Mouse (Mus musculus): ENCODE data around the gene Dnah17. TPM values are rescaled to one million over a fixed set of nuclear protein-coding genes. Genes with fewer than 3 reads are reported as not detected.

Dnah17 gene
- polyA plus RNA-seq, 1 experiment from 2014 or later: 0.20 TPM

DNA sequence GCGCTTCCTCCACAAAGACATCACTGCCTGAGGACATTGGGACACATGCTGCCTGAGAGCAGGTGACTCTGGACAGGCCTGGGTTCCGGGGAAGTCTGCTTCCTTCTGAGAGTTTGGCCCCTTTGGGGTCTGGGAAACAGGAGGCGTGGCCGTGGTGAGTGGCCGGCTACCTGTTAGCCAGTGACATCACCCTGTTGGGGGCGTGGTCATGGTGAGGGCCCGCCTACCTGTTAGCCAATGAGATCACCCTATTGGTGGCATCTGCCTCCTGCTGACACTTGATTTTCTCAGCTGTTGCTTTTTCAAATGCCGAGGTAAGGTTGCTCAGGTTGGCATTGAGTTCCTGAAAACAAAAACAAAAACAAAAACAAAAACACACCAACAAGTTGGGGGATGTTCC is 80.8 kb downstream of the Dnah17 start:
- no peak overlapping the region for H3K9ac ChIP-seq (ENCODE audit: low read depth, low read length)
- H3K36me3 ChIP-seq (ENCODE audit: control insufficient read depth, insufficient read depth, low read length): no peaks in the 10 kb centered on the region
- no peaks in the 10 kb centered on the region for H3K27me3 ChIP-seq (ENCODE audit: control insufficient read depth, insufficient read depth, low read length)
- no peak for ATAC-seq (replicated peaks; ENCODE audit: insufficient number of reproducible peaks, low FRiP score, low TSS enrichment)
- no peaks in the 10 kb centered on the region for H3K4me1 ChIP-seq (ENCODE audit: control insufficient read depth, insufficient read depth, low read length)
- no peak overlapping the region for H3K4me3 ChIP-seq (ENCODE audit: low read depth, low read length)
- no peak overlapping the region for H3K4me2 ChIP-seq
- H3K9me3 ChIP-seq (replicated peaks; ENCODE audit: control insufficient read depth, low read length): no peaks in the 10 kb centered on the region
- no peak overlapping the region for H3K27ac ChIP-seq (ENCODE audit: low read depth, low read length)
- WGBS (ENCODE audit: insufficient replicate concordance): 25% methylated on average over 8 of the region's 8 CpGs

DNA sequence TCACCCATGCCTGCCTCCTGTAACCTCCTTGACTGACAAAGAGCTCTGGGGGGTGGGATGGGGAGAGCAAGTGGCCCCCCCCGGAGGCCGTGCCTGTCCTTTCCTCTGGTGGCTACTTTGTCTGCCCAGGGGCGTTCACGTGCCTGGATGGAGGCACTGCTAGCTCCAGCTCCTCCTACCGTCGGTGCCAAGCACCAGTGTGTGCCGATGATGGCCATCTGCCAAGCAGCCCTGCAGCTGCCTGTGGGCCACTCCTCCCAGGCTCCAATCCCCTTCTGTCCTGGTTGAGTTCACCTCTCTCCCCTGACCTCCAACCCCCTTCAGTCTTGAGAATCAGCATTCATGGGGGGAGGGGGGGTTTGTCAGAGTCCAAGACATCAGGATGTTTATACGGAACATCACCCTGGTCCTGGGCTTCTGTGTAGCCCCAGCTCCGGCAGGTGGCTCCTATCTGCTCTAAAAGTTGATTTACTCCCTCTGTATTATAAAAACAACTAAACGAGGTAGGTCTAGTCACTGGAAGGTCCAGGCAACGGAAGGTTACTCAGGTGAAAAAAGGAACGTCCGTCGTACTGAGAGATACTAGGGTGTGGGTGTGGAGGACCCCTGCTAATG is 87.0 kb downstream of the Dnah17 start:
- Histone ChIP-seq H3K27me3 (ENCODE audit: control insufficient read depth, insufficient read depth, low read length) (no peaks in the 10 kb centered on the region), H3K4me2 (no peak overlapping the region), H3K27ac (ENCODE audit: low read depth, low read length) (0 out of 2 replicates have a peak overlapping the region, but pooled peaks have one; percentile 46), H3K4me1 (ENCODE audit: control insufficient read depth, insufficient read depth, low read length) (peaks cover 6% of the 10 kb centered on the region; the same call in 1 of the 2 replicates), H3K9me3 (replicated peaks; ENCODE audit: control insufficient read depth, low read length) (no peaks in the 10 kb centered on the region), H3K9ac (ENCODE audit: low read depth, low read length) (no peak overlapping the region), H3K4me3 (ENCODE audit: low read depth, low read length) (no peak overlapping the region), H3K36me3 (ENCODE audit: control insufficient read depth, insufficient read depth, low read length) (no peaks in the 10 kb centered on the region)
- ATAC-seq (replicated peaks; ENCODE audit: insufficient number of reproducible peaks, low FRiP score, low TSS enrichment): peak; percentile 18; the same call in 1 of the 2 replicates
- WGBS (ENCODE audit: insufficient replicate concordance): 60% methylated on average over 14 of the region's 14 CpGs

DNA sequence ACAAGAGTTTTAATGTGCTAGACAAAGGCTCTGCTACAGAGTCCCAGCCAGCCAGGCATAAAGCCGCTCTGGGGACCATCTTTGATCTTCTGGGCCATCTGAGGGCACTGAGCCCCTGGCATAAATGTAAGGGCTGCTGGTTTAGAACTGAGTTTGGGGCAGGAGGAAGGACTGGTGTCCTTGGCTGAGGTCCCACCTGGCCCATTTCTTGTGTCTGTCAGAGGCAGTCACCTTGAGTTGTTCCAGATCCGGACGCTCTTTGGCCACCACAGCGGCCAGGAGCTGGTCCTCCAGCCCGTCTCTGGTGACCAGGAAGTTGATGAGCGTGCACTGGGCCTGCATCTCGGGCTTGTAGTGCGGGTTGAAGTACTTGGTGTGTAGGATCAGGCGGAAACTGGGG is 87.6 kb downstream of the Dnah17 start:
- Histone ChIP-seq H3K4me1 (ENCODE audit: control insufficient read depth, insufficient read depth, low read length) (peaks cover 6% of the 10 kb centered on the region; the same call in 1 of the 2 replicates), H3K4me3 (ENCODE audit: low read depth, low read length) (no peak overlapping the region), H3K27ac (ENCODE audit: low read depth, low read length) (peak overlapping the region; percentile 46), H3K9me3 (replicated peaks; ENCODE audit: control insufficient read depth, low read length) (no peaks in the 10 kb centered on the region), H3K9ac (ENCODE audit: low read depth, low read length) (no peak overlapping the region), H3K27me3 (ENCODE audit: control insufficient read depth, insufficient read depth, low read length) (no peaks in the 10 kb centered on the region), H3K36me3 (ENCODE audit: control insufficient read depth, insufficient read depth, low read length) (no peaks in the 10 kb centered on the region), H3K4me2 (no peak overlapping the region; the same call in 1 of the 2 replicates)
- 72% methylated on average over 9 of the region's 9 CpGs for WGBS (ENCODE audit: insufficient replicate concordance)
- no peak for ATAC-seq (replicated peaks; ENCODE audit: insufficient number of reproducible peaks, low FRiP score, low TSS enrichment)

DNA sequence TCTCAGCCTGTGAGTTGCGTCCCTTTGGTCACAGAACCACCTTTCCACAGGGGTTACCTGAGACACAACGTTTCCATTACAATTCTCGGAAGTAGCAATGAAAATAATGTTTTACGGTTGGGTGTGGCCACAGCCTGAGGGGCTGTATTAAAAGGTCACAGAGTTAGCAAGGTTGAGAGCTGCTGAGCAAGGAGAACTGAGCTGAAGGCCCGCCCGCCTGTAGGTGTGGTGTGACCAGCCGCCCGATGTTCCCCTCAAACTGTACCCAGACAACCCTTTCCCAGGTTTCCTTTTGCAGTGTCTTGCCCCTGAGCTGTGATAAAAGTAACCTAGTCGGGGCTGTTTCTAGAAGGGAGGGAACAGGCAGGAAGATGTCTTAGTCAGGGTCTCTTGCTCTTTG is 95.4 kb downstream of the Dnah17 start:
- H3K27ac ChIP-seq (ENCODE audit: low read depth, low read length): no peak overlapping the region
- no peak overlapping the region for H3K9ac ChIP-seq (ENCODE audit: low read depth, low read length)
- no peaks in the 10 kb centered on the region for H3K27me3 ChIP-seq (ENCODE audit: control insufficient read depth, insufficient read depth, low read length)
- 66% methylated on average over 9 of the region's 9 CpGs for WGBS (ENCODE audit: insufficient replicate concordance)
- no peaks in the 10 kb centered on the region for H3K4me1 ChIP-seq (ENCODE audit: control insufficient read depth, insufficient read depth, low read length)
- H3K4me3 ChIP-seq (ENCODE audit: low read depth, low read length): no peak overlapping the region
- no peak for ATAC-seq (replicated peaks; ENCODE audit: insufficient number of reproducible peaks, low FRiP score, low TSS enrichment)
- H3K4me2 ChIP-seq: no peak overlapping the region
- 0 out of 2 replicates have a peak, but pooled peaks cover 3% of the 10 kb centered on the region for H3K36me3 ChIP-seq (ENCODE audit: control insufficient read depth, insufficient read depth, low read length)
- H3K9me3 ChIP-seq (replicated peaks; ENCODE audit: control insufficient read depth, low read length): no peaks in the 10 kb centered on the region; the same call in 1 of the 2 replicates

DNA sequence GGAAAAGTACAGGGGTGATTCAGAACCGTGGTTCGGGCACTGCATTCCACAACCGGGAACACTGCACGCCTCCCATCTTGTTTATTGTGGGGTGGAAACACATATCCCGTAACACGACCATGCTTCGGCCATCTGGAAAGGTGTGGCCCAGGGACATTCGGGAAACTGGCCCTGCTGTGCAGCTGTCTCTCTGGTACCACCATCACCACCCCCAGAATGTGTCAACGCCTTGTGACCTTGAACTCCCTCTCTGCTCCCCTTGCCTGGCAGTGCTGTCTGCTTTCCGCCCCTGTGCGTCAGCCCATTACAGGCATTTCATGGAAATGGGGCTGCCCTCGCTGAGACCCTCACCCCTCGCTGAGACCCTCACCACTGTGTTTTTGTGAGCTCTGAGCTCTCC is 96.0 kb downstream of the Dnah17 start:
- Histone ChIP-seq H3K36me3 (ENCODE audit: control insufficient read depth, insufficient read depth, low read length) (0 out of 2 replicates have a peak, but pooled peaks cover 3% of the 10 kb centered on the region), H3K4me3 (ENCODE audit: low read depth, low read length) (no peak overlapping the region), H3K27ac (ENCODE audit: low read depth, low read length) (no peak overlapping the region), H3K9me3 (replicated peaks; ENCODE audit: control insufficient read depth, low read length) (no peaks in the 10 kb centered on the region; the same call in 1 of the 2 replicates), H3K4me2 (no peak overlapping the region), H3K4me1 (ENCODE audit: control insufficient read depth, insufficient read depth, low read length) (no peaks in the 10 kb centered on the region), H3K9ac (ENCODE audit: low read depth, low read length) (no peak overlapping the region), H3K27me3 (ENCODE audit: control insufficient read depth, insufficient read depth, low read length) (no peaks in the 10 kb centered on the region)
- 77% methylated on average over 13 of the region's 13 CpGs for WGBS (ENCODE audit: insufficient replicate concordance)
- no peak for ATAC-seq (replicated peaks; ENCODE audit: insufficient number of reproducible peaks, low FRiP score, low TSS enrichment)

DNA sequence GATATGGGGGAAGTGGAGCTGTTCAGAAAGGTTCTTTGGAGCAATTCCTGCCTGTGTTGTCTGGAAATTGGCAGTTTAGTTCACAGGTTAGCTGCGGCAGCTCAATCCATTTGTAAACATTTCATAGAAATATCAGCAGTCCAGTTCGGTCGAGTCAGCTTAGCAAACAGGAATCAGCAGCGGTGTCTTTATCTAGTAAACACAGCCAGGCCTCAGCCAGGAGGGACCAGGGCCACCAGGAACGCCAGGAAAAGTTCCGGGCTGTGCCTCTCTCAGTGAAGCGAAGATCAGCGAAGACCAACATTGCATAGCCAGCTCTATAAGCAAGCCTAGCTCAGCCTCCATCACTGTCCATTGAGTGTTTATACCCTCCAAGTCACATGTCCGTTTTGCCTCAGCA is 99.3 kb downstream of the Dnah17 start:
- 0 out of 2 replicates have a peak, but pooled peaks cover 3% of the 10 kb centered on the region for H3K36me3 ChIP-seq (ENCODE audit: control insufficient read depth, insufficient read depth, low read length)
- no peaks in the 10 kb centered on the region; the same call in 1 of the 2 replicates for H3K9me3 ChIP-seq (replicated peaks; ENCODE audit: control insufficient read depth, low read length)
- no peak overlapping the region for H3K27ac ChIP-seq (ENCODE audit: low read depth, low read length)
- H3K4me3 ChIP-seq (ENCODE audit: low read depth, low read length): no peak overlapping the region
- 89% methylated on average over 9 of the region's 9 CpGs for whole genome bisulfite sequencing (ENCODE audit: insufficient replicate concordance)
- H3K9ac ChIP-seq (ENCODE audit: low read depth, low read length): no peak overlapping the region
- H3K27me3 ChIP-seq (ENCODE audit: control insufficient read depth, insufficient read depth, low read length): no peaks in the 10 kb centered on the region
- H3K4me2 ChIP-seq: no peak overlapping the region
- H3K4me1 ChIP-seq (ENCODE audit: control insufficient read depth, insufficient read depth, low read length): no peaks in the 10 kb centered on the region
- no peak for ATAC-seq (replicated peaks; ENCODE audit: insufficient number of reproducible peaks, low FRiP score, low TSS enrichment)

DNA sequence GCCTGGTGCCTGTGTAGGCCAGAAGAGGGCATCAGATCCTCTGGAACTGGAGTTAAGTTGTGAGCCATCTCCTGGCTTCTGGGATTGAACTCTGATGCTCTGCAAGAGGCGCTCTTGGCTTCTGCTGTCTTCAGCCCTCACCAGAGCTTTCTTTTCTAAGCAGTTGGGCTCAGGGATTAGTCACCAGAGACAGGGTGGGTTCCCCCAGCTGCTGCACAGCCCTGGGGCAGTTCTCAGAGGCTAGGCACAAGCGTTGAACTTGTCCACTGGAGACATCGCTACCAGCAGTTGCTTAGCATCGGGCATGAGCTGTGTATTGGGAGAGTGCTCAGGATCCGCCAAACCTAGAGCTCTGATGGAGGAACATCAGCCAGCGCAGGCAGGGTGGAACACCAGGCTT is 101.3 kb downstream of the Dnah17 start:
- no peak for ATAC-seq (replicated peaks; ENCODE audit: insufficient number of reproducible peaks, low FRiP score, low TSS enrichment)
- no peak overlapping the region for H3K9ac ChIP-seq (ENCODE audit: low read depth, low read length)
- 92% methylated on average over 6 of the region's 6 CpGs for WGBS (ENCODE audit: insufficient replicate concordance)
- H3K9me3 ChIP-seq (replicated peaks; ENCODE audit: control insufficient read depth, low read length): no peaks in the 10 kb centered on the region; the same call in 1 of the 2 replicates
- H3K27me3 ChIP-seq (ENCODE audit: control insufficient read depth, insufficient read depth, low read length): no peaks in the 10 kb centered on the region
- H3K4me3 ChIP-seq (ENCODE audit: low read depth, low read length): no peak overlapping the region
- no peak overlapping the region for H3K27ac ChIP-seq (ENCODE audit: low read depth, low read length)
- H3K36me3 ChIP-seq (ENCODE audit: control insufficient read depth, insufficient read depth, low read length): peaks cover 10% of the 10 kb centered on the region
- H3K4me2 ChIP-seq: no peak overlapping the region
- H3K4me1 ChIP-seq (ENCODE audit: control insufficient read depth, insufficient read depth, low read length): no peaks in the 10 kb centered on the region

DNA sequence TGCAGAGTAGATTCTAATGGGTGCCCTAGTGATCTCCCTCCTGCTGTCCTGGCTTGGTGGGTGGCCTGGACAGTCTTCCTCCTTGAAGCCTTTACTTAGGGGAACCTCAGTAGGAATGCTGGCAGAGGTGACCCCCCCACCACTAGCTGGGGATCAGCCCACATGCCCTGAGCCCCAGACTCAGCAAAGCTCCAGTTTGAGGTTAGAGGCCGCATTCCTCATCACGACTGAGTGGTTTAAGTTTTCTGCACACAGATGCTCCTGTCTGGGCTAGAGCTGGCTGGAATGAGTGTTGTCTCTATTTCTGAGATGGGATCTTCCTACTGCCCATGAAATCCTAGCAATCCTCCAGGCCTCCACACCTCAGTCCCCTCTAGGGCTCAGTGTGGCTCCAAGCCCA is 106.3 kb downstream of the Dnah17 start:
- Histone ChIP-seq H3K9me3 (replicated peaks; ENCODE audit: control insufficient read depth, low read length) (no peaks in the 10 kb centered on the region), H3K4me2 (no peak overlapping the region), H3K4me3 (ENCODE audit: low read depth, low read length) (no peak overlapping the region), H3K27ac (ENCODE audit: low read depth, low read length) (no peak overlapping the region), H3K9ac (ENCODE audit: low read depth, low read length) (no peak overlapping the region), H3K4me1 (ENCODE audit: control insufficient read depth, insufficient read depth, low read length) (no peaks in the 10 kb centered on the region), H3K36me3 (ENCODE audit: control insufficient read depth, insufficient read depth, low read length) (peaks cover 17% of the 10 kb centered on the region), H3K27me3 (ENCODE audit: control insufficient read depth, insufficient read depth, low read length) (no peaks in the 10 kb centered on the region)
- ATAC-seq (replicated peaks; ENCODE audit: insufficient number of reproducible peaks, low FRiP score, low TSS enrichment): no peak
- WGBS (ENCODE audit: insufficient replicate concordance): 79% methylated on average over 2 of the region's 2 CpGs

DNA sequence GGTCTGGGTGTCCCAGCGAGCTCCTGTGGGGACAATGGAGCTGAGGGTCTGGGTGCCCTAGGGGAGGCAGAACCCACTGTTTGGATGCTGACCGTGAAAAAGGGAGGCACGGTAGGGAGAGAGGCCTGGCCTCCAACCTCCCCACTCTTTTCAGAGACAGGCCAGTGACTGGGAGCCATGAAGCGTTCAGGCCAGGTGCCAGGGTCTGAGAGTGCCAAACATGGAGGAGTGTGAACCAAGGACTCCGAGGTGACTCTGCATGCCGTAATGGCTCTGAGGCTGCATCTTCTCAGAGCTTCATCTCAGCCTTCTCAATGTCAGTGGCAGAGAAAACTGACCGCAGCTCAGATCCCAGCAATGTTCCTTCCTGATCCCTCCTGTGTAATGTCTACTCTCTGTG is 107.0 kb downstream of the Dnah17 start:
- peaks cover 20% of the 10 kb centered on the region for H3K36me3 ChIP-seq (ENCODE audit: control insufficient read depth, insufficient read depth, low read length)
- H3K4me1 ChIP-seq (ENCODE audit: control insufficient read depth, insufficient read depth, low read length): no peaks in the 10 kb centered on the region
- no peak overlapping the region for H3K4me2 ChIP-seq
- WGBS (ENCODE audit: insufficient replicate concordance): 95% methylated on average over 7 of the region's 7 CpGs
- no peak overlapping the region for H3K9ac ChIP-seq (ENCODE audit: low read depth, low read length)
- no peak overlapping the region for H3K27ac ChIP-seq (ENCODE audit: low read depth, low read length)
- no peaks in the 10 kb centered on the region for H3K9me3 ChIP-seq (replicated peaks; ENCODE audit: control insufficient read depth, low read length)
- H3K4me3 ChIP-seq (ENCODE audit: low read depth, low read length): no peak overlapping the region
- no peaks in the 10 kb centered on the region for H3K27me3 ChIP-seq (ENCODE audit: control insufficient read depth, insufficient read depth, low read length)
- no peak for ATAC-seq (replicated peaks; ENCODE audit: insufficient number of reproducible peaks, low FRiP score, low TSS enrichment)
